Mouse (Mus musculus) hindbrain, embryonic 13.5 days (tissue): ENCODE measurements at regions not wholly inside any gene's neighbourhood (a gene's known extent, or its start where the extent isn't known, plus 50 kb on each side); places are given as distances from the start of the nearest gene placed in this dataset.

Experiments
- ATAC-seq: fragments of 200-750 bp; cut with Nextera tagmentation; 2 replicates; pipeline ENCODE4 v1.8.0; 2017; ENCODE audit warnings: moderate TSS enrichment; ENCODE audit not compliant: low FRiP score
- H3K27ac ChIP-seq: fragments of 300-500 bp; sonication (generic); 2 replicates; pipeline ENCODE4 v1.5.1; 2015; ENCODE audit warnings: inconsistent platforms, mild to moderate bottlenecking, moderate library complexity
- H3K27me3 ChIP-seq: fragments of 300-500 bp; sonication (generic); 2 replicates; pipeline ENCODE4 v1.6.1; 2015; ENCODE audit warnings: mild to moderate bottlenecking, inconsistent platforms
- H3K36me3 ChIP-seq: fragments of 300-500 bp; sonication (generic); 2 replicates; pipeline ENCODE4 v1.6.1; 2015; ENCODE audit warnings: mild to moderate bottlenecking, inconsistent platforms
- H3K4me1 ChIP-seq: fragments of 300-500 bp; sonication (generic); replicated peaks from 2 replicates; pipeline ENCODE4 v1.6.1; 2015; ENCODE audit warnings: inconsistent platforms
- H3K4me2 ChIP-seq: fragments of 300-500 bp; sonication (generic); 2 replicates; pipeline ENCODE4 v1.6.1; 2015; ENCODE audit warnings: inconsistent platforms, mild to moderate bottlenecking, moderate library complexity
- H3K4me3 ChIP-seq: fragments of 300-500 bp; sonication (generic); 2 replicates; pipeline ENCODE4 v1.5.1; 2015; ENCODE audit warnings: mild to moderate bottlenecking, inconsistent platforms
- H3K9ac ChIP-seq: fragments of 300-500 bp; sonication (generic); 2 replicates; pipeline ENCODE4 v1.6.1; 2015; ENCODE audit warnings: mild to moderate bottlenecking, inconsistent platforms
- H3K9me3 ChIP-seq: fragments of 300-500 bp; sonication (generic); 2 replicates; pipeline ENCODE4 v1.6.1; 2016; ENCODE audit warnings: inconsistent platforms
- WGBS: fragments of 180-500 bp; shearing (Covaris S2); methylation state at CpG from one replicate; pipeline ENCODE4 v1.1.7; 2015; 5-methylcytosine and 5-hydroxymethylcytosine counted together

DNA sequence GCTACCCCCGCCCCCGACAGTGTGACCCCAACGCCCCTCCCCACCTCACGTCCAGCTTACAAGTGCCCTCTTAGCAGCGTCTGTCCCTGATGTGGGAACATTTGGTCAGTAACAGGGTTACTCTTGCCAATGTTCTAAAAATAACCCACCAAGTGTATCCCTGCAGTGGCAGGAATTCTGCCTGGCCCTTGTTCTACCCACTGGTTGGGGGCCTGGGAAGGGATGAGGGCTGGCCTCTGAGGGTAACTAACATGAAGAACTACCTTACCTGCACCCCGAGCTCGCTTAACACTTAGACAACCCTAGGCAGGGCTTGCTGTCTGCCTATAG is 56.9 kb upstream of the Casz1 start:
- WGBS: 72% methylated on average over 7 of the region's 7 CpGs
- Histone ChIP-seq H3K9ac (no peak overlapping the region), H3K4me2 (no peak overlapping the region), H3K4me3 (no peak overlapping the region), H3K9me3 (no peaks in the 10 kb centered on the region), H3K4me1 (peaks cover 36% of the 10 kb centered on the region), H3K27ac (peak overlapping the region; percentile 41; the same call in 1 of the 2 replicates), H3K27me3 (peaks cover 36% of the 10 kb centered on the region), H3K36me3 (no peaks in the 10 kb centered on the region)
- ATAC-seq: no peak

DNA sequence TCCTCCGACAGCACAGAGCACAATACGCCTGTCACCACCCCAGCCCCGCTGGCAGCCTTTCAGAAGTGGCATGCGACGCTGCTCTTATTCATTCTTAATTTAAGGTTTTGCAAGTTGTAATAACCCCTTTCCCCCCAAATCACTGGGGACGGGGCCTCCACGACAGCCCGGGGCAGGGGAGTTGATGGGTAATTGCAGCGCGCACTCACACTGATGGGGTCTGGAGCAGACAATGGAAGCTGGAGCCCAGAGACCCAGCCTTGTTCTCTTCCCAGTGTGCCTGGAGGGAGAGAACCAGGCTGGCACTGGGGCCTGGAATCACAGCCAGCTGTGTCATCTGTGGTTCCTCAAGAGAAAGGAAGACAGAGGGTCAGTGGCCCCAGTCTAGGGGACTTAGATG is 54.2 kb upstream of the Casz1 start:
- Histone ChIP-seq H3K9me3 (no peaks in the 10 kb centered on the region), H3K9ac (no peak overlapping the region), H3K27ac (no peak overlapping the region), H3K4me2 (no peak overlapping the region), H3K27me3 (peaks cover 37% of the 10 kb centered on the region), H3K4me1 (peaks cover 18% of the 10 kb centered on the region), H3K4me3 (no peak overlapping the region), H3K36me3 (no peaks in the 10 kb centered on the region)
- WGBS: 44% methylated on average over 10 of the region's 10 CpGs
- no peak for ATAC-seq

DNA sequence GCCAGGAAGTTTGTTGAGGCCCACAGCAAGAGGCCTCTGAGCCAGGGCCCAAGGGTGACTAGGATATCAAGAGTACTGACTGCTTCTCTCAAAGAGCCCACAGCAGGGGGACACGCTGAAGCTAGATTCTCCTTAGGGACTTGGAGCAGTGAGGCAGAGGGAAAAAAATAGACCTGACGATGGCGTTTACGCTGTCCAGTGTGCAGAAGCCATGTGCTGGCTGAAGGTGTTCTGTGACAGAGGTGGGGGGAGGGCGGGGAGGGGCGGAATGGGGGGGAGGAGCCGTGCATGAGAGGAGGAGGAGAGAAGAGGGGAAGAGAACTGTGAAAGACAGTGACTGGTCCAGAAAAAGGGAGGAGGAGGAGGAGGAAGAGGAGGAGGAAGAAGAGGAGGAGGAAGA is 52.6 kb upstream of the Casz1 start:
- no peaks in the 10 kb centered on the region for H3K36me3 ChIP-seq

DNA sequence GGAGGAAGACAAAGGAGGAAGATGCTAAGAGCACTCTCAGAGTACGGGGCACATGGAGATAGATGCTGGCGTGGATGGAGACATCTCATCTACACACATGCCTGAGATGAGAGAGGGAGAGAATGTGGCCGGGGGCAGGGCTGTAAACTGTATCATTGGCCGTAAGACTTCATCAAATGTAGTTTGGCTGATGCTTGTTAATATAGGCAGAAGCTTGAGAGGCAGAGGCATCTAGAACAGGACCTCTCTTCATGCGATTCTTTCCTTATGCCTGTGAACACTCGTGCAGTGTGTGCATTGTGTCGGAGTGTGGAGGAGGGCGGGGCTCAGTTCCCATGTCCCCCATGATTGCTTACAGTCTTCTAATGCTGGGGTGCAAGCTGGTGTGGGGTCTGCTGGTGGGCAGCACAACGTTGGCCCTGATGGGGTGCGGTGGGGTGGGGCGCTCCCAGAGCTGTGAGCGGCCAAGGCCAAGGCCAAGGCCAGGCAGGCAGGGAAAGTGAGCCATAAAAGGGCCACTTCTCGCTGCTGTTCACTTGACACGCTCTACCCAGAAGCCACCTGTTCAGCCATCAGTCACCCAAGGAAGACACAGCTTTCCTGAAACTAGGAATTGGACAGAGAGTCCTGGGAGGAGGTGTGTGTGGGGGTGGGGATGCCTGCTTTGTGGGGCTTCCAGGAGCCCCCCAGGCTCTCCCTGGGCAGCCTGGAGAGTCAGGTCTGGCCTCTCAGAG is 51.7 kb upstream of the Casz1 start:
- no peaks in the 10 kb centered on the region for H3K36me3 ChIP-seq
- no peak overlapping the region for H3K9ac ChIP-seq
- no peak overlapping the region for H3K4me3 ChIP-seq
- no peak for ATAC-seq
- peaks cover 37% of the 10 kb centered on the region for H3K27me3 ChIP-seq
- H3K4me1 ChIP-seq: no peaks in the 10 kb centered on the region
- 85% methylated on average over 14 of the region's 14 CpGs for WGBS
- no peak overlapping the region for H3K4me2 ChIP-seq
- no peak overlapping the region for H3K27ac ChIP-seq
- no peaks in the 10 kb centered on the region for H3K9me3 ChIP-seq

More for the DNA sequence above, 52.6 kb upstream of the Casz1 start:
- no peak for ATAC-seq
- Histone ChIP-seq H3K27me3 (peaks cover 37% of the 10 kb centered on the region), H3K27ac (no peak overlapping the region), H3K4me3 (no peak overlapping the region), H3K4me1 (peaks cover 8% of the 10 kb centered on the region), H3K9ac (no peak overlapping the region), H3K4me2 (no peak overlapping the region), H3K9me3 (no peaks in the 10 kb centered on the region)
- 55% methylated on average over 7 of the region's 7 CpGs for WGBS

DNA sequence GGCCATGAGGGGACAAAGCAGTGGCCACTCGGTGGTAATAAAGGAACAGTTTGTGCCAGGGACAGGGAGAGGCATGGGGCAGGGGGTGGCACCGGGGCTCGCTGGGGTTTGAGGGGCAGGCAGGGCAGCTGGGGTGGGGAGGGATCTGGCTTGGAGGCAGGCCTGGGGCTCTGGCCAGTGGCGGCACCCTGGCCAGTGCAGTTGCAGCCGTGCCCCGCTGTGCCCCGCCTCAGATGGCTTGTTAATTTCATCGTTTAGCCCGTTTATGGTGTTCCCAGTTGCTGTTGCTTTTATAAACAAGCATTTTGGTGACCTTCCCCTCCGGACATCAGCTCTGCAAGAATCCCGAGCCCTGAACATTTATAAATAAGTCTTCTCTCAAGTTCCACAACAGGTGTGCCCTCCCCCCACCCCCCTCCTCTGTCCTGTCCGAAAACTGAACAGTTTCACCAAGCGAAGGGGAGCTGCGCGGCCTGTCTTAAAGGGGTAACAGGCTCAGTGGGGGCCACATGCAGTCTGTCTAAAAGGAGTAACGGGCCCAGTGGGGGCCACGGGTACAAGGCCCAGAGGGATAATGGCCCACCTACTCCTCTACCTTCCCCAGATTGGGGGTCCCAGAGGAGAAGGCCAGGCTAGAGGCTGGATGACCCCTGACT is 51.0 kb upstream of the Casz1 start:
- WGBS: 72% methylated on average over 17 of the region's 17 CpGs
- no peak for ATAC-seq
- H3K36me3 ChIP-seq: no peaks in the 10 kb centered on the region
- H3K4me2 ChIP-seq: no peak overlapping the region
- H3K4me1 ChIP-seq: no peaks in the 10 kb centered on the region
- H3K9me3 ChIP-seq: no peaks in the 10 kb centered on the region
- H3K27me3 ChIP-seq: peaks cover 37% of the 10 kb centered on the region
- H3K4me3 ChIP-seq: no peak overlapping the region
- H3K27ac ChIP-seq: no peak overlapping the region
- H3K9ac ChIP-seq: no peak overlapping the region

DNA sequence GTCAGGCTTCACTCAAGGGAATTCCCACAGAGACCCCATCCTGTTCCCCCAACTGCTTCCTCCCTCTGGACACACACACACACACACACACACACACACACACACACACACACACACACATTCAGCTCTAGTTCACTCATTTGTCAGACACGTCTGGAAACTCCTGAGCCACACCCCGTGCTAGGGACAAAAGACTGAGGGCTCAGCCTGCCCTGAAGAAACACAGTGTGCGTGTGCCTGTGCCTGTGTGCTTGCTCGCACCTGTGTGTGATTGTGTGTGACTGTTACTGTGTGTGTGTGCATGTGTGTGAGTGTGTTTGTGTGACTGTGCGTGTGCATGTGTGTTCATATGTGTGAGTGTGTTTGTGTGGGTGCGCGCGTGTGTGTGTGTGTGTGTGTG is 50.4 kb upstream of the Casz1 start:
- no peak for ATAC-seq
- WGBS: 79% methylated on average over 8 of the region's 8 CpGs
- Histone ChIP-seq H3K4me3 (no peak overlapping the region), H3K4me1 (no peaks in the 10 kb centered on the region), H3K9me3 (no peaks in the 10 kb centered on the region), H3K9ac (no peak overlapping the region), H3K27me3 (peaks cover 33% of the 10 kb centered on the region), H3K4me2 (no peak overlapping the region), H3K36me3 (no peaks in the 10 kb centered on the region), H3K27ac (no peak overlapping the region)
